In the genomic region with DNA sequence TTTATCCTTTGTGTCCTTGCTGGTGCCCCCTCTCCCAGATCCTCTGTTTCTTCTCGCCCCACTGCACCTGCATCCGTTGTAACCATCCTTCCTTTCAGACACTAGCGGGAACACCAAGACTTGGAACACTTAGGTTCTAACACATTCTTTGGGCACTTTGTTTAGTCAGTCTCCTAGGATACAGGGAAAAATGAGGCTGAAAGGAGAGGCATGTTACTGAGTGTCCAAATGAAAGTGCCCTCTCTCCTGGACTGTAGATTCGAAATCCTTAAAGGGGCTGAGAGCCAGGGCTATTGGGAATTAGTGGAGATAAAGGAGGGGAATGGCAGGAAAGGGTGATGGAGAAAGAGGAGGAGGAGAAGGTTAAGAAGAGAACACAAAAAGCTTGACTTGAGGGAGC, we compare ENCODE assay signal across 9 mouse cellular contexts. TPM values are rescaled to one million over a fixed set of nuclear protein-coding genes. Genes with fewer than 3 reads are reported as not detected.
DNase-seq lines count a peak whose midpoint lies in the region; ATAC-seq lines count a peak whose summit lies in the region.
"Had no signal": no experiment of that assay in that cellular context is flagged by ENCODE, and none has a peak within 500 bp of the region (broad histone marks: within the 10 kb centered on the region; RNA-seq: fewer than 3 reads in every experiment).

TSS of gene Usp37 (minus strand) at position 101 of the 400 bp plus-strand sequence.

- no peak within 1 kb of the TSS for H3K4me2 ChIP-seq in heart, embryonic 16.5 days (ENCODE audit: low read depth, low read length)
- H3K4me2 ChIP-seq in forebrain, embryonic 16.5 days (ENCODE audit: low read length): no peak within 1 kb of the TSS; the same call in 1 of the 2 replicates
- no peak within 1 kb of the TSS for H3K4me2 ChIP-seq in limb, embryonic 11.5 days (ENCODE audit: low read depth, severe bottlenecking)

- H3K4me1 ChIP-seq in heart, embryonic 16.5 days (ENCODE audit: control insufficient read depth, insufficient read depth, low read length): no peaks in the 10 kb centered on the region
- H3K4me1 ChIP-seq in forebrain, embryonic 16.5 days (replicated peaks; ENCODE audit: control insufficient read depth, insufficient read depth, low read length): peaks cover 11% of the 10 kb centered on the region
- H3K4me1 ChIP-seq in limb, embryonic 11.5 days (ENCODE audit: control insufficient read depth, insufficient read depth, low read length): no peaks in the 10 kb centered on the region

- H3K4me3 ChIP-seq in heart, embryonic 16.5 days (ENCODE audit: low read length): no peak within 1 kb of the TSS
- no peak within 1 kb of the TSS for H3K4me3 ChIP-seq in forebrain, embryonic 16.5 days (replicated peaks; ENCODE audit: low read length)
- H3K4me3 ChIP-seq in limb, embryonic 11.5 days (ENCODE audit: low read depth, low read length): no peak within 1 kb of the TSS

- DNase-seq in heart, adult 9 months (ENCODE audit: low spot score in 2 of 2): no peak
- DNase-seq in adrenal gland, adult 2 months: no peak
- no peak for DNase-seq in limb, embryonic 11.5 days (ENCODE audit: low spot score)
- no peak for DNase-seq in right cerebral cortex, adult 18-20 months
- DNase-seq in cerebellum, postnatal 4 days (ENCODE audit: low spot score in 2 of 2): no peak
- DNase-seq in frontal cortex, postnatal 25 days (ENCODE audit: low spot score in 2 of 2): no peak

- 80% methylated on average over 4 of the region's 4 CpGs for WGBS in heart, embryonic 16.5 days
- WGBS in forebrain, embryonic 16.5 days: 23% methylated on average over 4 of the region's 4 CpGs
- 88% methylated on average over 4 of the region's 4 CpGs for WGBS in limb, embryonic 11.5 days

- no peaks in the 10 kb centered on the region for H3K9me3 ChIP-seq in heart, embryonic 16.5 days (replicated peaks; ENCODE audit: control insufficient read depth, low read length)
- H3K9me3 ChIP-seq in forebrain, embryonic 16.5 days (ENCODE audit: control insufficient read depth, low read length): no peaks in the 10 kb centered on the region
- no peaks in the 10 kb centered on the region for H3K9me3 ChIP-seq in limb, embryonic 11.5 days (ENCODE audit: control insufficient read depth, low read length)

- ATAC-seq in heart, embryonic 16.5 days (replicated peaks; ENCODE audit: extremely low read depth, insufficient read depth, low FRiP score): no peak
- no peak for ATAC-seq in forebrain, embryonic 16.5 days
- no peak for ATAC-seq in limb, embryonic 11.5 days (ENCODE audit: insufficient number of reproducible peaks, low FRiP score, low TSS enrichment, low read depth)

- no peaks in the 10 kb centered on the region for H3K36me3 ChIP-seq in heart, embryonic 16.5 days (ENCODE audit: control insufficient read depth, insufficient read depth)
- H3K36me3 ChIP-seq in forebrain, embryonic 16.5 days (ENCODE audit: control insufficient read depth, insufficient read depth): no peaks in the 10 kb centered on the region
- H3K36me3 ChIP-seq in limb, embryonic 11.5 days (ENCODE audit: control insufficient read depth, insufficient read depth, low read length): no peaks in the 10 kb centered on the region

- H3K27me3 ChIP-seq in heart, embryonic 16.5 days (ENCODE audit: control insufficient read depth, insufficient read depth, low read length): no peaks in the 10 kb centered on the region
- H3K27me3 ChIP-seq in forebrain, embryonic 16.5 days (replicated peaks; ENCODE audit: control insufficient read depth, insufficient read depth, low read length): no peaks in the 10 kb centered on the region
- H3K27me3 ChIP-seq in limb, embryonic 11.5 days (ENCODE audit: control insufficient read depth, insufficient read depth, low read length): no peaks in the 10 kb centered on the region

- no peak within 1 kb of the TSS for H3K27ac ChIP-seq in heart, embryonic 16.5 days (ENCODE audit: low read length)
- no peak within 1 kb of the TSS for H3K27ac ChIP-seq in forebrain, embryonic 16.5 days (ENCODE audit: low read length)
- H3K27ac ChIP-seq in limb, embryonic 11.5 days (replicated peaks; ENCODE audit: low read depth, low read length): no peak within 1 kb of the TSS
- H3K27ac ChIP-seq: macrophage had no signal

- H3K9ac ChIP-seq in heart, embryonic 16.5 days (ENCODE audit: low read length): no peak within 1 kb of the TSS
- H3K9ac ChIP-seq in forebrain, embryonic 16.5 days (replicated peaks; ENCODE audit: low read depth, low read length): no peak within 1 kb of the TSS
- no peak within 1 kb of the TSS for H3K9ac ChIP-seq in limb, embryonic 11.5 days (ENCODE audit: low read length)

RNA-seq across cellular contexts. Expression of gene Usp37, which starts in this region (rescaled TPM):
- 19.2 and 20.3 TPM in 2 replicates for polyA plus RNA-seq in heart, embryonic 16.5 days (2015; fragmentation: Nextera tagmentation; extraction: Ambion mirVana)
- 10 to 100 TPM; 13.3 to 15.0 TPM for total RNA-seq in adrenal gland, adult 2 months (2021)
- 2.5 and 4.3 TPM in 2 replicates for polyA plus RNA-seq in adrenal gland, adult 2 months (2012; rRNA removed)
- 35.9 and 38.7 TPM in 2 replicates for polyA plus RNA-seq in forebrain, embryonic 16.5 days (2015; fragmentation: Nextera tagmentation; extraction: Ambion mirVana)
- 46.4 and 52.2 TPM in 2 replicates for polyA plus RNA-seq in limb, embryonic 11.5 days (2014; fragmentation: Nextera tagmentation; extraction: Ambion mirVana)
